Mouse (Mus musculus) inflammation-experienced regulatory T-cells, adult 6 months (primary cell): ENCODE measurements around the gene Lclat1. TPM values are rescaled to one million over a fixed set of nuclear protein-coding genes. Genes with fewer than 3 reads are reported as not detected.

Experiments used
- ATAC-seq: one replicate; pipeline ENCODE4 v1.8.0; 2017
- polyA plus RNA-seq, 3 experiments: library from polyadenylated mRNA; unstranded; fragments of 100-300 nt; shearing (Covaris generic); gene quantifications; one replicate each; pipeline ENCODE4 v1.2.1; 2017

Lclat1 gene
- polyA plus RNA-seq, 3 experiments from 2014 or later = 53.4 to 55.6 (median 53.7) TPM

DNA sequence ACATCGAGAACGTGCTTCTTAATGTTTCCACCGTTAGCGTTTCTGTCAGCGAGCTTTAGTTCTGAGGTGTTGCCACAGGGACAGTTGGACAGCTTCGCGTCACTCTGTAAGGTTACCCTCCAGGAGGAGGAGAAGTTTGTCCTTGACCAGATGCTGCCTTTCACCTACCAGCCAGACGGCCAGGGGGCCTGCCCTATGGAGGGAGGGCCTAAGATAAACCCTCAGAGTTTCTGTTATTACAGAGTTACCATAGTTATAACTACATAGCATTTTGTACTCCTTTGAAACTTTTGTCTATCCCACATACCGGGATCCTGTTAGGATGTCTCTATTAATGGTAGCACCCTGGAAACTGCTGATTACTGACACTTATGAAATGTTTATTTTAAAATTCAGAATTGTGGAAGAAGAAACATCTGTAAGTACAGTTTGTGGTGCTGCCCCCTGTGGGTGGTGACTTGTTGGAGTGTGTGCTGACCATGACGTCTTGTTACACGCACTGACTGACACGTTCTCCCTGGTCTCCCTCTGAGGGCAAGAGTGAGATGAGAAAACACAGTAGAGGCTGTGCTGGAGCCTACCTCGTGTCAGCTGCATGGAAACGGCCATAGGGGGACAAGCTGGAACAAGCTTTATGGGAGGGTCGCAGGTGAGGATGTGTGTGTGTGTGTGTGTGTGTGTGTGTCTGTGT is 96.0 kb downstream of the Lclat1 start:
- ATAC-seq = no peak

DNA sequence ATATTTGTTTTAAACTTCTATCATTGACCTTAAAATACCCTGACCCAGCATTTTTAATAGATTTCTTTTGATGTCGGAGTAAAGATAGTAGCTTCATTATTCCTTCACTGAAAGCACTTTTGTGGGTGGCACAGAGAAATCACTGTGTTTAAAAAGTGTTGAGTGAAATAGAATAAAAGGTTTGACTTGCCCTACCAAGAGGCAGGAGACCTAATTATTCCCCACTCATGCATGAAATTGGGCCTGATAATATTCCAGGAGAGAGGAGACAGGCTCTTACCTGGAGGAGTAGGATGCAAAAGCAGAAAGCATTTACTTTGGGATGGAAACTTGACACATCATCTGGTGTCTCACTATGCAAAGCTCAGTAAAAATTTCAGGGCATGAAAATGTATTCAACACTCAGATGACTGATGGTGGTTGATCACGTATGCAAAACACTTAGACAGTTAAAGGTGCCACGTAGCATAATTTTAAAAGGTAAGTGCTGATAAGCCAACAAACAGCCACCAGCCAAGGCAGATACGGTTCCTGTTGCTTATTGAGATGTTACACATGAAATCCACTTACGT is 103.3 kb downstream of the Lclat1 start:
- ATAC-seq = no peak

DNA sequence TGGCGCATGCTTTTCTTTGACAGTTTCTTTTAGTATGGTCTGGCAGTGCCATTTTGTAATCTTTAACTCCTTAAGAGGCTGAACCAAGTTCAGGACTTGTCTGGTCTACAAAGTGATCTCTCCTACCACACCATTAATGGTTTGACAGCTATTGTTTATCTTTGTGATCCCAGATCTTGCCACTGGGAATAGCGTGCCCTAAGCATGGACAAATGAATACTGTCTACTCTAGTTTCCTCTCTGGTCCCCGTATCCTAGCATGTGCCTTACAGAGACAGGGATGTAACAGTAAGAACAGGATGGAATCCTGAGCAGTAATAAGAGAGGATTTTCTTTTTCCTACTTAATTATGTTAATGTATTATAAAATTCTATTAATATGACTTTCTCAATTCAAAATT is 105.0 kb downstream of the Lclat1 start:
- no peak for ATAC-seq

GRCm38 (mm10) chr17:73213187-73213586 is 105.4 kb downstream of the Lclat1 start:
- no peak for ATAC-seq

GRCm38 (mm10) chr17:73213677-73214076 is 105.9 kb downstream of the Lclat1 start:
- ATAC-seq = no peak

DNA sequence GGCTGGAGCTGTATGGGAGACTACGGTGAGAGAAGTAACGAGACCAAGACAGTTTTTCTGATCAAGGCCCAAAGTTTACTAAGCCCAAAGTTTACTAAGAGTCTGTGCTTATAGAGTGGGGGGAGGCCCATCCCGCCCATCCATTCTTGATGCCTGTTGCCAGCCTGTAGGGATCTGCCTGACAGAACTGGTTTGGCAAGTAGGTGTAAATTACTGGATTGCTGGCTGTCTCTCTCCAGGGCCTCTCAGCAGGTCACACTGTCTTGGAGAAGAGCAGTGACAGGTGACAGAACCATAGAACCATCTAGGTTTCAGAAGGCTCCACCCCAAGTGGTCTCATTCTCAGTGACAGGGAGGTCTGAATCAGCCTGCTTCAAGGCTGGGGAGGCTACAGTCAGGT is 109.5 kb downstream of the Lclat1 start:
- no peak for ATAC-seq

GRCm38 (mm10) chr17:73220746-73221145 is 113.0 kb downstream of the Lclat1 start:
- ATAC-seq = no peak

DNA sequence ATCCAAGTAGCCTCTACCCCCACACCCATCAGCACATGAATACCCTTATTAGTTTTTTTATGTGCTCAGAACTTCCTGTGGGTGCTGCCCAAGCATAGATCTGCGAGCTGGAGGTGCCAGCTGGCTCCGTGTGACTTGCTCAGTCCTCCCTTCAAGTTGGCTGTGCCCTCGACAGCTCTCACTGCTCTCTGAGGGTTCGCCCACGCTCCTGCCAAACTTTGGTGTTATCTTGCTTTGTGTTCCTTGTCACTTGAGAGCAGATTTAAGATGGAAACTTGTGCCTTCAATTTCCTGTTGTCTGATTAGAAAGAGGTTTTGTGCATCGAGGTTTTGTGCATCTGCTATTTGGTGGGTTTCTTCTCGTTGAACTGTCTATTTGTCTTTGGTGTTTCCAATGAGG is 114.3 kb downstream of the Lclat1 start:
- peak; percentile 85 for ATAC-seq

DNA sequence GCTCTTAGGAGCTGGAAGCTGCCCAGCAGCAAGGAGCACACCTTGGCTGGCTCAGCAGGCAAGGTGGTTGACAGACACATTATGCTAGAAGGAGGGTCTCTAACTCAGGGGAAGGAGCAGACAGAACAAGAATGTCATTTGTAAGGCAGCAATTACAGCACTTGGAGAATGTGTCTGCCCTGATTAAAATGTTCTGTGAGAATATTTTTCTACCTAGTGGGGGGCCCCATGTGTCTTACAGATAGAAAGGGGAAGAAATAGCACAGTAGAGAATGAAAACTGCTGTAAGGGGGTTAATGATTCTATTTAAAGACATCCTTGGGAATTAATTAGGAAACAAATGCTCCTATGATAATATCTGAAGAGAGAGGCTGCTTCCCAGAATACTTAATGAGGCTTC is 117.7 kb downstream of the Lclat1 start:
- ATAC-seq = no peak

- no peak for ATAC-seq
Observed at GRCm38 (mm10) chr17:73225996-73226395, 118.2 kb downstream of the Lclat1 start.

DNA sequence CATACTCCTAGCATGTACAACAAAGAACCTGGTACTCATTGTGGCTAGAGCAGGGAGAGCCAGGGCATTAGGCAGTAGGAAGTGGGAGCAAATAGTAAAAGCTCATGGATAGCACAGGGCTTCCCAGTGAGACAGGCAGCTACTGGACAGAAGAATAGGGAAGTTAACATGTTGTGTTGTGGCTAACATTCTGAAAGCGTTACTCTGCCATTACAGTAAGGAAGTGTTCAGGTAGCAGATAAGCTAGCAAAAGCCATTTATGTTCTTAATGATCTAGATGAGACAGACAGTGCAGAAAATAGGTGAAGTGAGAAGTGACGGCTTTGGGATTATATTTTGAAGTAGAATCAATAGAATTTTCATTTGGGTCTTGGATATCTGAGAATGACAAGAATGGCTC is 118.8 kb downstream of the Lclat1 start:
- no peak for ATAC-seq

GRCm38 (mm10) chr17:73227361-73227760 is 119.6 kb downstream of the Lclat1 start:
- ATAC-seq = peak; percentile 19

GRCm38 (mm10) chr17:73229445-73230155 is 121.8 kb downstream of the Lclat1 start:
- ATAC-seq = no peak

DNA sequence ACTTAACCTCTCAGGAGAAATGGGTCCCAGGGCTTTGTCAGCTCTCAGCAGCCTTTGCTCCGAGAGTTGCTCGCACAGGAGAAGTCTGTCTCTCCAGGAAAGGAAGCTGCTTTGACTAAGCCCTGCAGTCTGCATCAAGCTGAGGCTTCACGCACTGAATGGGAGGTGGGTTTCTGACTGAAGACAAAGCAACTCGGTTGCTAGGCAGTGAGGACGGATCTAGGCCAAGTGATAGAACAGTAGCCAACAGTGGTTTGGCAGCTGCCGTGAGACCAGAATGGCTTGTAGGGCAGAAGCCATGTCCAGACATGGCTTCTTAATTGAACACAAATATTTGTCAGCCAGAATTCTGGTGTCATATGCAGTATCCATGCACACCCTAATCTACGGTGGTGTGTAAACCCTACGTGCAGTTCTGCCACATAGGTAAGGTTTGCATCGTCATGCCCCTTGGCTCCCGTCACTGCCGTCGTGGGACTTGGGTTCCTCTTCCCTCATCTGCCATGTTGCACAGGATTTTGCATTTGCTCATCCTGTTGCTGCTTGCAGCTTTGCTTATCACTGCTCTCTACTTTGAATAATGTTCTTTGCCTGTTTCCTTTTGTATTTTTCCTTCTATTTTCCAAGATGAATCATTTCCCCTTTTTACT is 122.7 kb downstream of the Lclat1 start:
- ATAC-seq = no peak

GRCm38 (mm10) chr17:73231337-73231736 is 123.6 kb downstream of the Lclat1 start:
- ATAC-seq = no peak

- no peak for ATAC-seq
Observed at GRCm38 (mm10) chr17:73232593-73232992, 124.8 kb downstream of the Lclat1 start.

DNA sequence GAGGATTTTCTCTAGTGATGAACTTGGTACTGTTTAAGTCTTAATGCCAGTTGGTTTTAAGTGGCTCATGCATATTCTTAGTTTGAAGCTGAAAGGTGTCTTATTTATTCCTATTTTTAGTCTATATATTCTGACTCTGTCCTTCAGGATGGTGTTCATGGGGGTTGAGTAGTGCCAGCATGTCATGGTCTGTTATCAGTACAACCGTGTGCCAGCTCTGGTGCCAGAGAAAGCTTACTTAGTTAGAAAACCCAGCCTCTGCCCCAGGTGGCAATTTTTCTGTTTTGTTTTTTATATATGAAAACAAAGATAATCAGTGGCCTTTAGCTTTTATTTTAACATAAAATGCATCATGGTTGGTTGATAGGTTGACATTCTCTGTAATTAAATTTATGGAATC is 126.2 kb downstream of the Lclat1 start:
- no peak for ATAC-seq

- ATAC-seq = no peak
Observed at GRCm38 (mm10) chr17:73237178-73237853, 129.5 kb downstream of the Lclat1 start.

DNA sequence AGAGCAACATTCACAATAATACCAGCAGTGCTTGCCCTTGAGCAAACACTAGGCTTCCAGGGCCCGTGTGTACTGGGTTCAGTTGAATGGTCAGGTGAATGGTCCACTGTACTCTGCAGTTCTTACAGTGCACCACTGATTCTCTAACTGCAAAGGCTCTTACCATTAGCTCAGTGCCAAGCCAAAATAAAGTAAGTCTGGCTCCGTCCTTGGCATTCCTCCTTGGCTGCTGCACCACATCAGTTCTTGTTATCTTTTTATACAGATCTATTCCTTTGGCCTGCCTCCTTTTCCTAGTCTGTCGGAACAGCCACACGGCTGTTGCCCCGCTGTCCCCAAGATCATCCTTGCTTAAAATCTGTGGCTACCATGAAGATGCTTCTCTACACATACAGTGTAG is 130.7 kb downstream of the Lclat1 start:
- ATAC-seq = no peak

DNA sequence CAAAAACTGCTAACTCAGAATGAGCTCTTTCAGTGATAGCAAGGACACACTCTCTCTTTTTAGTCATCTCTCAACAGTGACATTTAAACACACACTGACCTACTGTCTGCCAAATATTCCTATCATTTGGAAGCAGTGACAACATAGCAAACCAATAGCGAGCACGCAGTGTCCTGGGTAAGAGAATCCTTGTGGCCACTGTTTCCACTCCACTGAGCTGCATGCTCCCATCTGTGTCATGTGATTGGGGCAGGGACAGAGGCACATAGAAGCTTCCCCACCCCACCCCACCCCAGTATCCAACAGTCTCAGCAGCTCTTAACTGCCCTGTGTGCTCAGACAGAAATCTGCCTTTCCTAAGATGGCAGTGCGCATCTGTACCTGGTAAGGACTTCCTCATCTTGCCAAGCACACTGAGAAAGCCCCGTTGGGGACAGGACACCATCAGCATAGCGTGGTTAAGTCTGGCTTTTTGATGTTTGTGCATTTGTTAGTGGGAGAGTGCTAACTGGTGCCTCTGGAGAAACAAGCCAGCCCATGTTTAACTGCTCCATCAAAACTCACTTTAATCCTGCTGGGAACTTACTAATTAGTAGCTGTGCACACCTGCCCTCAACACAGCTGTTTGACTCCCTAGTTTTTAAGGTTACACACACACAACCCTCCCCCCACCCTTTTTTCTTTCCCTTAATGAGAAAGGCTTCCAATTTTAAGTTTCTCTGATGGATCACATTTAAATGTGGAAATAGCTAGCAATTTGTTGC is 133.5 kb downstream of the Lclat1 start:
- no peak for ATAC-seq

DNA sequence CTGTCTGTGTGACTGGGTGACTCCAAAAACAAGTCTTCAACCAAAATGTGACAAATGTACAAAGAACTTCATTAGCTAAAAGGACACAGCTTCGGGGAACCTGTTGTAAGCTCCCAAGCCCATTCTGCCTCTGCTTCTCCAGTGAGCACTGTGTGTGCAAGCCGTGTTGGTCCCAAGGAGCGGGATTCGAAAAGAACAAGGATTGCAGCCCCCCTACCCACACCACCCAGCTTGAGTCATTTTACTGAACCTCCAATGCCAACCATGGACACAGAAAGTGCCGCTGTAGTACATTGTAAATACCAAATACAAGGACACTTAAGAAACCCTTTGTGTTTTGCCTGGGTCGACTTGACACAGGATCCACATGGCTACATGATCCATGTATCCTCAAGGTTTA is 135.9 kb downstream of the Lclat1 start:
- ATAC-seq = no peak

GRCm38 (mm10) chr17:73244596-73244995 is 136.8 kb downstream of the Lclat1 start:
- ATAC-seq = no peak
